Mouse (Mus musculus): ENCODE results near the gene Olfr323. TPM values are rescaled to one million over a fixed set of nuclear protein-coding genes. Genes with fewer than 3 reads are reported as not detected.
A peak's percentile ranks its signal among the peaks of the same experiment; 100 is the strongest.

Gene Olfr323
- polyA plus RNA-seq (2012; rRNA removed): not detected in 2 replicates

- DNase-seq: no peak
- H3K4me3 ChIP-seq (replicated peaks; ENCODE audit: extremely low read depth, low read depth, low read length): no peak within 1 kb of the TSS
- H3K4me1 ChIP-seq (ENCODE audit: control insufficient read depth, insufficient read depth, low read length): no peaks in the 10 kb centered on the region
- WGBS: 71% methylated on average over 5 of the region's 5 CpGs
- no peak for TF ChIP-seq POLR2A (IDR thresholded peaks at IDR 0.05; ENCODE audit: borderline replicate concordance, extremely low read depth, low read depth, low read length)
- no peak for TF ChIP-seq CTCF (IDR thresholded peaks at IDR 0.05; ENCODE audit: insufficient read depth, low read length)
Measured at GRCm38 (mm10) chr11:58630401-58630800, at the start of gene Olfr323. Gene Olfr323, minus strand, starts transcription at chr11:58630501.

- TF ChIP-seq CTCF (IDR thresholded peaks at IDR 0.05; ENCODE audit: insufficient read depth, low read length) (no peak), POLR2A (IDR thresholded peaks at IDR 0.05; ENCODE audit: borderline replicate concordance, extremely low read depth, low read depth, low read length) (no peak)
- Histone ChIP-seq H3K4me1 (ENCODE audit: control insufficient read depth, insufficient read depth, low read length) (no peaks in the 10 kb centered on the region), H3K4me3 (replicated peaks; ENCODE audit: extremely low read depth, low read depth, low read length) (no peak overlapping the region)
- no peak for DNase-seq
- 51% methylated on average over 4 of the region's 4 CpGs for WGBS
Measured at GRCm38 (mm10) chr11:58671825-58672224, 41.5 kb upstream of the Olfr323 start.

- no peak for TF ChIP-seq POLR2A (IDR thresholded peaks at IDR 0.05; ENCODE audit: borderline replicate concordance, extremely low read depth, low read depth, low read length)
- TF ChIP-seq CTCF (IDR thresholded peaks at IDR 0.05; ENCODE audit: insufficient read depth, low read length): no peak
- H3K4me1 ChIP-seq (ENCODE audit: control insufficient read depth, insufficient read depth, low read length): no peaks in the 10 kb centered on the region
- no peak overlapping the region for H3K4me3 ChIP-seq (replicated peaks; ENCODE audit: extremely low read depth, low read depth, low read length)
- DNase-seq: no peak
Measured at GRCm38 (mm10) chr11:58669252-58669651, 39.0 kb upstream of the Olfr323 start.

GRCm38 (mm10) chr11:58658596-58658995, 28.3 kb upstream of the Olfr323 start, which contains the start of gene Olfr322:
Gene Olfr322, plus strand, starts transcription at chr11:58658782.
- Histone ChIP-seq H3K4me1 (ENCODE audit: control insufficient read depth, insufficient read depth, low read length) (no peaks in the 10 kb centered on the region), H3K4me3 (replicated peaks; ENCODE audit: extremely low read depth, low read depth, low read length) (no peak within 1 kb of the TSS)
- WGBS: 85% methylated on average over 4 of the region's 4 CpGs
- no peak for DNase-seq
- no peak for TF ChIP-seq CTCF (IDR thresholded peaks at IDR 0.05; ENCODE audit: insufficient read depth, low read length)
- no peak for TF ChIP-seq POLR2A (IDR thresholded peaks at IDR 0.05; ENCODE audit: borderline replicate concordance, extremely low read depth, low read depth, low read length)

GRCm38 (mm10) chr11:58655151-58655550, 24.9 kb upstream of the Olfr323 start:
- H3K4me3 ChIP-seq (replicated peaks; ENCODE audit: extremely low read depth, low read depth, low read length): no peak overlapping the region
- no peaks in the 10 kb centered on the region for H3K4me1 ChIP-seq (ENCODE audit: control insufficient read depth, insufficient read depth, low read length)
- WGBS: 84% methylated on average over 3 of the region's 3 CpGs
- TF ChIP-seq POLR2A (IDR thresholded peaks at IDR 0.05; ENCODE audit: borderline replicate concordance, extremely low read depth, low read depth, low read length) (no peak), CTCF (IDR thresholded peaks at IDR 0.05; ENCODE audit: insufficient read depth, low read length) (no peak)
- no peak for DNase-seq

GRCm38 (mm10) chr11:58643350-58643749, 13.0 kb upstream of the Olfr323 start:
- WGBS: 30% methylated on average over 6 of the region's 6 CpGs
- DNase-seq: peak; percentile 8
- Histone ChIP-seq H3K4me3 (replicated peaks; ENCODE audit: extremely low read depth, low read depth, low read length) (no peak overlapping the region), H3K4me1 (ENCODE audit: control insufficient read depth, insufficient read depth, low read length) (no peaks in the 10 kb centered on the region)
- no peak for TF ChIP-seq POLR2A (IDR thresholded peaks at IDR 0.05; ENCODE audit: borderline replicate concordance, extremely low read depth, low read depth, low read length)
- peak; percentile 85 for TF ChIP-seq CTCF (IDR thresholded peaks at IDR 0.05; ENCODE audit: insufficient read depth, low read length)

- TF ChIP-seq CTCF (IDR thresholded peaks at IDR 0.05; ENCODE audit: insufficient read depth, low read length): no peak
- TF ChIP-seq POLR2A (IDR thresholded peaks at IDR 0.05; ENCODE audit: borderline replicate concordance, extremely low read depth, low read depth, low read length): no peak
Measured at GRCm38 (mm10) chr11:58641638-58642358, 11.5 kb upstream of the Olfr323 start.

GRCm38 (mm10) chr11:58641057-58641456, 10.8 kb upstream of the Olfr323 start:
- Histone ChIP-seq H3K4me1 (ENCODE audit: control insufficient read depth, insufficient read depth, low read length) (no peaks in the 10 kb centered on the region), H3K4me3 (replicated peaks; ENCODE audit: extremely low read depth, low read depth, low read length) (no peak overlapping the region)
- TF ChIP-seq POLR2A (IDR thresholded peaks at IDR 0.05; ENCODE audit: borderline replicate concordance, extremely low read depth, low read depth, low read length) (no peak), CTCF (IDR thresholded peaks at IDR 0.05; ENCODE audit: insufficient read depth, low read length) (no peak)
- no peak for DNase-seq
- 22% methylated on average over 14 of the region's 14 CpGs for WGBS

More at GRCm38 (mm10) chr11:58641638-58642358, 11.5 kb upstream of the Olfr323 start:
- H3K4me3 ChIP-seq (replicated peaks; ENCODE audit: extremely low read depth, low read depth, low read length): no peak overlapping the region
- no peak for DNase-seq
- H3K4me1 ChIP-seq (ENCODE audit: control insufficient read depth, insufficient read depth, low read length): no peaks in the 10 kb centered on the region
- 74% methylated on average over 13 of the region's 13 CpGs for WGBS

- Histone ChIP-seq H3K4me1 (ENCODE audit: control insufficient read depth, insufficient read depth, low read length) (no peaks in the 10 kb centered on the region), H3K4me3 (replicated peaks; ENCODE audit: extremely low read depth, low read depth, low read length) (no peak within 1 kb of the TSS)
- no peak for TF ChIP-seq POLR2A (IDR thresholded peaks at IDR 0.05; ENCODE audit: borderline replicate concordance, extremely low read depth, low read depth, low read length)
- no peak for TF ChIP-seq CTCF (IDR thresholded peaks at IDR 0.05; ENCODE audit: insufficient read depth, low read length)
- WGBS: 3% methylated on average over 34 of the region's 34 CpGs
- DNase-seq: no peak
Measured at GRCm38 (mm10) chr11:58640272-58640867, 10.1 kb upstream of the Olfr323 start, which contains the start of gene Trim58. Gene Trim58, plus strand, starts transcription at chr11:58640465.
